19 mouse cellular contexts compared by ENCODE assay signal in the genomic region with DNA sequence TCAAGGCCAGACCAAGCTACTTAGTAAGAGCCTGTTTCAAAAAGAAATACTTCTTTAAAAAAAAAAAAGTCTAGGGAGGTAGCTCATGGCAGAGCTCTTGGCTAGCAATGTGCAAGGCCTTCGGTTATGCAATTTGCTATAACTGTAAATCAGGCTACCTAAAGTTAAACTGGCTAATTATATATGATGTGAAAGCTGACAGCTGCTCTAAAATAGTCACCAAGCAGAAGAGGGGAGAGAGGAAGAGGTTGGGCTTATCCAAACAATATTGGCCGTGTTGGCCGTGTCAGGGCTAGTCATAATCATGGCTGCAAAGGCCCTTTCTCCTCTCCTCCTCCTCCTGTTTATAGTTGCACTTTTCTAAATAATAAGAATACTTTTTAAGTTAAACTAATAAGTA.
DNase-seq lines count a peak whose midpoint lies in the region; ATAC-seq and TF ChIP-seq lines count a peak whose summit lies in the region.
"Had no signal": no experiment of that assay in that cellular context is flagged by ENCODE, and none has a peak within 500 bp of the region (broad histone marks: within the 10 kb centered on the region; RNA-seq: fewer than 3 reads in every experiment).

No protein-coding gene starts in this region.

- peaks cover 98% of the 10 kb centered on the region for H3K36me3 ChIP-seq in heart, embryonic 13.5 days
- peaks cover 80% of the 10 kb centered on the region for H3K36me3 ChIP-seq in lung, embryonic 14.5 days (ENCODE audit: insufficient read depth)

- H3K27me3 ChIP-seq in heart, embryonic 13.5 days (replicated peaks): no peaks in the 10 kb centered on the region
- no peaks in the 10 kb centered on the region for H3K27me3 ChIP-seq in lung, embryonic 14.5 days (ENCODE audit: insufficient read depth, low read length)
- H3K27me3 ChIP-seq: embryonic facial prominence, embryonic 13.5 days; forebrain, embryonic 12.5 days had no signal

- H3K4me3 ChIP-seq in heart, embryonic 13.5 days: no peak overlapping the region
- no peak overlapping the region for H3K4me3 ChIP-seq in lung, embryonic 14.5 days (ENCODE audit: low read depth, low read length)
- H3K4me3 ChIP-seq: embryonic facial prominence, embryonic 13.5 days; forebrain, embryonic 12.5 days; heart, embryonic 10.5 days had no signal

- intact Hi-C loops in heart, postnatal 14 days (cut with DNase I): no loop called here

- no peak for DNase-seq in frontal cortex, postnatal 14 days (ENCODE audit: low spot score in 2 of 2)
- no peak for DNase-seq in heart, postnatal 14 days
- peak; percentile 65 for DNase-seq in lung, embryonic 14.5 days
- DNase-seq in lung, postnatal 36 days: no peak
- peak; percentile 66 for DNase-seq in brain, adult 2 months (ENCODE audit: low read depth, low spot score)
- no peak for DNase-seq in right cerebral cortex, postnatal 4 days
- DNase-seq: adrenal gland, postnatal 10 days; cerebellum, adult 11-12 months; cerebellum, adult 9-10 months; cerebellum, postnatal 25 days; gastrocnemius, postnatal 14 days; heart, postnatal 10 days had no signal

- peak; percentile 42 for ATAC-seq in frontal cortex, adult (ENCODE audit: low TSS enrichment)
- ATAC-seq in heart, embryonic 13.5 days (ENCODE audit: extremely low read depth, insufficient number of reproducible peaks, low FRiP score, low TSS enrichment): no peak
- ATAC-seq in lung, embryonic 14.5 days (ENCODE audit: insufficient read depth): peak; percentile 72
- ATAC-seq: hindbrain, embryonic 16.5 days; inflammation-experienced regulatory T-cells, adult 6 months had no signal

- 68% methylated on average over 3 of the region's 3 CpGs for whole genome bisulfite sequencing in heart, embryonic 13.5 days
- 41% methylated on average over 3 of the region's 3 CpGs for WGBS in lung, embryonic 14.5 days

- 0 out of 2 replicates have a peak, but pooled peaks cover 3% of the 10 kb centered on the region for H3K9me3 ChIP-seq in heart, embryonic 13.5 days
- H3K9me3 ChIP-seq in lung, embryonic 14.5 days (ENCODE audit: low read depth, low read length): no peaks in the 10 kb centered on the region
- H3K9me3 ChIP-seq: embryonic facial prominence, embryonic 13.5 days; forebrain, embryonic 12.5 days; heart, embryonic 10.5 days had no signal

- H3K27ac ChIP-seq in heart, embryonic 13.5 days (replicated peaks): peak overlapping the region; percentile 70
- H3K27ac ChIP-seq in lung, embryonic 14.5 days (ENCODE audit: low read depth): no peak overlapping the region
- H3K27ac ChIP-seq: embryonic facial prominence, embryonic 13.5 days; forebrain, embryonic 12.5 days had no signal

- H3K4me1 ChIP-seq in heart, embryonic 13.5 days: peaks cover 32% of the 10 kb centered on the region
- no peaks in the 10 kb centered on the region for H3K4me1 ChIP-seq in lung, embryonic 14.5 days (ENCODE audit: insufficient read depth)
- H3K4me1 ChIP-seq: embryonic facial prominence, embryonic 13.5 days had no signal

- no peak overlapping the region for H3K9ac ChIP-seq in heart, embryonic 13.5 days
- H3K9ac ChIP-seq in lung, embryonic 14.5 days: no peak overlapping the region
- H3K9ac ChIP-seq: embryonic facial prominence, embryonic 13.5 days; forebrain, embryonic 12.5 days had no signal

- no peak overlapping the region for H3K4me2 ChIP-seq in heart, embryonic 13.5 days
- no peak overlapping the region for H3K4me2 ChIP-seq in lung, embryonic 14.5 days
- H3K4me2 ChIP-seq: embryonic facial prominence, embryonic 13.5 days; forebrain, embryonic 12.5 days had no signal

- TF ChIP-seq CTCF in lung, embryonic 14.5 days (IDR thresholded peaks at IDR 0.05; ENCODE audit: low read depth): no peak

Comparison
In these comparisons a context has a peak if more than half of its experiments do, and no peak if none do; other contexts are left out.
1. DNase-seq: peak in lung, embryonic 14.5 days (single experiment) and brain, adult 2 months (single experiment); none in frontal cortex, postnatal 14 days (0 of 2), heart, postnatal 14 days (0 of 2), lung, postnatal 36 days (single experiment) and right cerebral cortex, postnatal 4 days (single experiment).